Mouse (Mus musculus) heart, adult 9 months (tissue): ENCODE measurements around the gene Cbarp.

Experiments used
- DNase-seq, 2 experiments: peaks; one replicate each; pipeline ENCODE4 v3.0.0; 2022; ENCODE audit warnings: low spot score in 2 of 2

Cbarp gene

GRCm38 (mm10) chr10:80157141-80157929 is 16.7 kb upstream of the Cbarp start:
- DNase-seq = no peak

- DNase-seq = peak in 1 of 2 experiments; percentile 82
Observed at GRCm38 (mm10) chr10:80156752-80157053, 16.1 kb upstream of the Cbarp start.

GRCm38 (mm10) chr10:80156002-80156751 is 15.5 kb upstream of the Cbarp start:
- no peak for DNase-seq

GRCm38 (mm10) chr10:80155277-80155676 is 14.6 kb upstream of the Cbarp start:
- no peak for DNase-seq

GRCm38 (mm10) chr10:80154384-80154783 is 13.7 kb upstream of the Cbarp start:
- no peak for DNase-seq

GRCm38 (mm10) chr10:80153713-80154112 is 13.1 kb upstream of the Cbarp start:
- DNase-seq = no peak

GRCm38 (mm10) chr10:80152873-80153260 is 12.2 kb upstream of the Cbarp start:
- peak in 1 of 2 experiments; percentile 60 for DNase-seq

- DNase-seq = peak; percentile 78 to 85
Observed at GRCm38 (mm10) chr10:80152071-80152872, 11.6 kb upstream of the Cbarp start.

- peak; percentile 68 to 79 for DNase-seq
Observed at GRCm38 (mm10) chr10:80151211-80152034, 10.8 kb upstream of the Cbarp start.

GRCm38 (mm10) chr10:80150226-80151210 is 9.9 kb upstream of the Cbarp start:
- no peak for DNase-seq

GRCm38 (mm10) chr10:80149291-80150225 is 8.9 kb upstream of the Cbarp start:
- DNase-seq = peak; percentile 97

GRCm38 (mm10) chr10:80148610-80149290 is 8.1 kb upstream of the Cbarp start:
- peak; percentile 94 to 95 for DNase-seq

- DNase-seq = peak; percentile 90 to 93
Observed at GRCm38 (mm10) chr10:80147719-80148601, 7.3 kb upstream of the Cbarp start, which contains the start of gene Midn. TSS of gene Midn (plus strand) at chr10:80148272.

- DNase-seq = peak; percentile 58 to 62
Observed at GRCm38 (mm10) chr10:80147146-80147718, 6.6 kb upstream of the Cbarp start.

GRCm38 (mm10) chr10:80146568-80147011 is 6.0 kb upstream of the Cbarp start:
- DNase-seq = peak; percentile 70 to 78

GRCm38 (mm10) chr10:80145896-80146295 is 5.3 kb upstream of the Cbarp start:
- DNase-seq = peak; percentile 66 to 73
